Mouse (Mus musculus) liver, embryonic 13.5 days (tissue): ENCODE results near the gene Dkkl1. TPM values are rescaled to one million over a fixed set of nuclear protein-coding genes. Genes with fewer than 3 reads are reported as not detected.
"Not testable (repeated sequence)": the region's sequence is repeated elsewhere in the genome, so short reads cannot be mapped to it uniquely, and the experiment has no call there.

Source experiments
- ATAC-seq: fragments of 200-750 bp; cut with Nextera tagmentation; 2 replicates; pipeline ENCODE4 v1.8.0; 2017; ENCODE audit warnings: low read depth, mild to moderate bottlenecking, moderate number of reproducible peaks, moderate library complexity
- DNase-seq: peaks from one replicate; pipeline ENCODE4 v3.0.0; 2022
- H3K27ac ChIP-seq: fragments of 300-500 bp; sonication (generic); 2 replicates; pipeline ENCODE4 v1.5.1; 2015; ENCODE audit warnings: moderate library complexity, mild to moderate bottlenecking, inconsistent platforms
- H3K27me3 ChIP-seq: fragments of 300-500 bp; sonication (generic); 2 replicates; pipeline ENCODE4 v1.6.1; 2015; ENCODE audit warnings: mild to moderate bottlenecking, inconsistent platforms
- H3K36me3 ChIP-seq: fragments of 300-500 bp; sonication (generic); 2 replicates; pipeline ENCODE4 v1.6.1; 2015; ENCODE audit warnings: mild to moderate bottlenecking, inconsistent platforms
- H3K4me1 ChIP-seq: fragments of 300-500 bp; sonication (generic); replicated peaks from 2 replicates; pipeline ENCODE4 v1.6.1; 2015; ENCODE audit warnings: inconsistent platforms
- H3K4me2 ChIP-seq: fragments of 300-500 bp; sonication (generic); 2 replicates; pipeline ENCODE4 v1.6.1; 2015; ENCODE audit warnings: inconsistent platforms, mild to moderate bottlenecking, moderate library complexity
- H3K4me3 ChIP-seq: fragments of 300-500 bp; sonication (generic); replicated peaks from 2 replicates; pipeline ENCODE4 v1.5.1; 2015; ENCODE audit warnings: mild to moderate bottlenecking, inconsistent platforms
- H3K9ac ChIP-seq: fragments of 300-500 bp; sonication (generic); 2 replicates; pipeline ENCODE4 v1.6.1; 2015; ENCODE audit warnings: mild to moderate bottlenecking, inconsistent platforms
- H3K9me3 ChIP-seq: fragments of 300-500 bp; sonication (generic); replicated peaks from 2 replicates; pipeline ENCODE4 v1.6.1; 2016; ENCODE audit warnings: inconsistent platforms
- WGBS: fragments of 180-500 bp; shearing (Covaris S2); methylation state at CpG from one replicate; pipeline ENCODE4 v1.1.7; 2015; ENCODE audit not compliant: insufficient replicate concordance; 5-methylcytosine and 5-hydroxymethylcytosine counted together
- polyA plus RNA-seq: library from polyadenylated mRNA; unstranded; fragments of >200 nt; fragmentation: Nextera tagmentation; extraction: Ambion mirVana; gene quantifications from 2 replicates; pipeline ENCODE4 v1.2.1, GENCODE M21; 2015

Gene Dkkl1
- polyA plus RNA-seq, 1 experiment from 2014 or later = 2.8 TPM

DNA sequence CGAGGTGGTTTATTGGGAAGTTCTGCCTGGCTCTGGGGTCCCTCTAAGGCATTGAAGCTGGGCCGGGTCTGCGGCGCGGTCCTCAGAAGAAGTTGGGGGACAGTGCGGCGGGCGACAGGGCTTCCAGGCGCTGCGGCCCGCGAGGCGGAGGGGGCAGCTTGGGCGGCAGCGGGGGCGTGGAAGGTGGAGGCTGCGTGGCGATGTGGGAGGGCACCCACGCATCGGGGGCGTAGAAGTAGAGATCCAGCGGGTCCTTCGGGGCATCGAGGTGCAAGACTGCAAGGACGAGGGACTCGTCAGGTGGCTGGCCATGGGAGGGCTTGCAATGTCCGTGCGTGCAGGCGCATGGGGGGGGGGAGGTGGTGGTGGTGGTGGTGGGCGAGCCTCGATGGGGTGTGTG, 35.6 kb downstream of the Dkkl1 start:
- H3K4me3 ChIP-seq = no peak overlapping the region
- H3K36me3 ChIP-seq = no peaks in the 10 kb centered on the region
- no peak overlapping the region for H3K9ac ChIP-seq
- no peak for DNase-seq
- WGBS = 3% methylated on average over 28 of the region's 31 CpGs
- H3K27ac ChIP-seq = no peak overlapping the region
- no peak for ATAC-seq
- H3K9me3 ChIP-seq = 0 out of 2 replicates have a peak, but pooled peaks cover 8% of the 10 kb centered on the region
- H3K27me3 ChIP-seq = peaks cover 93% of the 10 kb centered on the region
- H3K4me1 ChIP-seq = peaks cover 8% of the 10 kb centered on the region
- no peak overlapping the region for H3K4me2 ChIP-seq

DNA sequence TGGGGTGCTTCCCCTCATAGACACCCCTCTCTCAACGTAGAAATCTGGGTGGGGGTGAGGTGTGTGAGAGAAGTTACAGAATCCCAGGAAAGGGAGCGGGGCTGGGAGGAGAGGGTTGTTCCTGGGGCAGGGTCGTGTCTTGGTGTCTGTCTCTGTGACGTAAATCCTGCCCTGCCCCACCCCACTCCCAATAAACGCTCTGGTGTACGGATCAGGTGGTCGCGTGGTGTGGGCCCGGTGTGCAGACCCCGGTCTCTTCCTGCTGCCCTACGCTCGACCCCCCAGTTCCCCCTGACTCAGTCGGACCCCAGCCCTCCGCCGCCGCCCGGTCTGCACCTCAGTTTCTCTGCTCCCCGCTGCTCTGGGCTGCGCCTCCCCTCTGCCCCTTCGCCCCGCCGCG, 36.0 kb downstream of the Dkkl1 start:
- no peak for ATAC-seq
- no peaks in the 10 kb centered on the region for H3K36me3 ChIP-seq
- no peak overlapping the region for H3K9ac ChIP-seq
- H3K4me1 ChIP-seq = peaks cover 5% of the 10 kb centered on the region; the same call in 1 of the 2 replicates
- H3K9me3 ChIP-seq = peaks cover 8% of the 10 kb centered on the region; the same call in 1 of the 2 replicates
- no peak overlapping the region for H3K4me2 ChIP-seq
- H3K27me3 ChIP-seq = peaks cover 93% of the 10 kb centered on the region
- H3K4me3 ChIP-seq = no peak overlapping the region
- 3% methylated on average over 23 of the region's 23 CpGs for WGBS
- DNase-seq = no peak
- H3K27ac ChIP-seq = no peak overlapping the region

DNA sequence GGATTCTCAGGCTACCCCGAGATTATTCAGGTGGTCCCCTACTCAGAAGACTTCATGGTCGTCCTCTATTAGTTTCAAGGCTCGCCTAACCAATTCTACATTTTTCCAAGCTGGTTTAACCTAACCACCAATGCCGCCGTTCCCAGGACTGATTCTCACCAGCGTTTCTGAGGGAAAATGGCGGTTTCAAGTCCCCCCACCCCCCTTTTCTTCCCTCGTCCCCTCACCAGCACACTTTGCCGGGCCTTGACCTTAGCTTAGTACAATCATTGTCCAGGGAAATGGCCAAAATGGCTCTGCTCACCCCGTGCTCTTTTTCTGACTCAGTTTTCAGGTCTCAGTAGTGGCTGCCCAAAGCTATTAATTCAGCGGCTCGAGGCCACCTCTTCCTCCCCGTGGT, 36.5 kb downstream of the Dkkl1 start:
- Histone ChIP-seq H3K4me2 (no peak overlapping the region), H3K27me3 (peaks cover 93% of the 10 kb centered on the region), H3K9me3 (peaks cover 8% of the 10 kb centered on the region; the same call in 1 of the 2 replicates), H3K27ac (no peak overlapping the region), H3K4me3 (no peak overlapping the region), H3K9ac (no peak overlapping the region), H3K4me1 (peaks cover 5% of the 10 kb centered on the region; the same call in 1 of the 2 replicates), H3K36me3 (no peaks in the 10 kb centered on the region)
- DNase-seq = no peak
- WGBS = 2% methylated on average over 13 of the region's 13 CpGs
- no peak for ATAC-seq

DNA sequence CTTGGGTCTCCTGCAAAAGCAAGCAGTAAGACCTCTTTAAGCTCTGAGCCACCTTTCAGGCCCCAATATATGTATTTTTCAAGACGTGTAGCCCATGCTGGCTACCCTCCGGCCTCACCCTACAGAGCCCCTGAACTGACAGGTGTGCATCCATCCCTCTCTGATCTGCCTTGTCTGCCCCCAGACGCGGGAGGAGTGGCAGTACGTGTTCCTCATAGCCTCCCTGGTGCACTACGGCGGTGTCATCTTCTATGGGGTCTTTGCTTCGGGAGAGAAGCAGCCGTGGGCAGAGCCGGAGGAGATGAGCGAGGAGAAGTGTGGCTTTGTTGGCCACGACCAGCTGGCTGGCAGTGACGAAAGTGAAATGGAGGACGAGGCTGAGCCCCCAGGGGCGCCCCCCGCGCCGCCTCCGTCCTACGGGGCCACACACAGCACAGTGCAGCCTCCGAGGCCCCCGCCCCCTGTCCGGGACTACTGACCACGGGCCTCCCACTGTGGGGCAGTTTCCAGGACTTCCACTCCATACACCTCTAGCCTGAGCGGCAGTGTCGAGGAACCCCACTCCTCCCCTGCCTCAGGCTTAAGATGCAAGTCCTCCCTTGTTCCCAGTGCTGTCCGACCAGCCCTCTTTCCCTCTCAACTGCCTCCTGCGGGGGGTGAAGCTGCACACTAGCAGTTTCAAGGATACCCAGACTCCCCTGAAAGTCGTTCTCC, 37.2 kb downstream of the Dkkl1 start:
- DNase-seq (no peak), ATAC-seq (no peak)
- Histone ChIP-seq H3K27me3 (peaks cover 93% of the 10 kb centered on the region), H3K4me1 (peaks cover 5% of the 10 kb centered on the region; the same call in 1 of the 2 replicates), H3K36me3 (no peaks in the 10 kb centered on the region), H3K4me2 (no peak overlapping the region), H3K9ac (no peak overlapping the region; the same call in 1 of the 2 replicates), H3K9me3 (peaks cover 14% of the 10 kb centered on the region), H3K4me3 (no peak overlapping the region), H3K27ac (no peak overlapping the region)
- WGBS = 5% methylated on average over 29 of the region's 29 CpGs

DNA sequence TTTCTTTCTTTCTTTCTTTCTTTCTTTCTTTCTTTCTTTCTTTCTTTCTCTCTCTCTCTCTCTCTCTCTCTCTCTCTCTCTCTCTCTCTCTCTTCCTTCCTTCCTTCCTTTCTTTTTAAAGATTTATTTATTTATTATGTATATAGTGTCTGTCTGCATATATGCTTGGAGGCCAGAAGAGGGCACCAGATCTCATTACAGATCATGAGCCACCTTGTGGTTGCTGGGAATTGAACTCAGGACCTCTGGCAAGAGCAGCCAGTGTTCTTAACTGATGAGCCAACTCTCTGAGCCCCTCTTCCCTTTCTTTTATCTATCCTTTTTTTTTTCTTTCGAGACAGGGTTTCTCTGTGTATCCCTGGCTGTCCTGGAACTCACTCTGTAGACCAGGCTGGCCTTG, 38.2 kb downstream of the Dkkl1 start:
- H3K4me3 ChIP-seq, H3K4me1 ChIP-seq, H3K9ac ChIP-seq, H3K4me2 ChIP-seq, DNase-seq, ATAC-seq, H3K36me3 ChIP-seq, H3K27ac ChIP-seq: not testable (repeated sequence)
- H3K9me3 ChIP-seq = peaks cover 23% of the 10 kb centered on the region
- H3K27me3 ChIP-seq = peaks cover 93% of the 10 kb centered on the region
- 25% methylated on average over 1 of the region's 1 CpGs for WGBS

DNA sequence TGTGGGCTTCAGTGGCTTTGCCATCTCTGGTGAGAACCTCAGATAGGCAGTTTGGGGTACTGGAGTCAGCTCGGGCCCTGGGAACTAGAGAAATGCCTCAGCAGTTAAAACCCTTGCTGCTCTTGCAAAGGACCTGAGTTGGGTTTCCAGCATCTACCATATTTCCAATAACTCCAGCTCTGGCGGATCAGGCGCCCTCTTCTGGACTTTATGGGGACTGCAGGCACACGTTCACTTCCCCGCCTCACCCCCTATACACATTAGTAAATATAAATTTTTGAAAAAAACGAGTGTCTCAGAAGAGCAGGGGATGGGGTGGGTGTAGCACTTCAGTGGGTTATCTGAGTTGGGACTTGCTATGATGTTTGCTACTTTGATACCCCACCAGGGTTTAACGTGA, 39.0 kb downstream of the Dkkl1 start:
- H3K9ac ChIP-seq = no peak overlapping the region
- peaks cover 5% of the 10 kb centered on the region; the same call in 1 of the 2 replicates for H3K4me1 ChIP-seq
- H3K27ac ChIP-seq = no peak overlapping the region
- peaks cover 93% of the 10 kb centered on the region for H3K27me3 ChIP-seq
- H3K4me2 ChIP-seq = no peak overlapping the region
- H3K4me3 ChIP-seq = no peak overlapping the region
- DNase-seq (peak; percentile 32), ATAC-seq (no peak)
- no peaks in the 10 kb centered on the region for H3K36me3 ChIP-seq
- H3K9me3 ChIP-seq = peaks cover 27% of the 10 kb centered on the region
- WGBS = 48% methylated on average over 7 of the region's 7 CpGs

DNA sequence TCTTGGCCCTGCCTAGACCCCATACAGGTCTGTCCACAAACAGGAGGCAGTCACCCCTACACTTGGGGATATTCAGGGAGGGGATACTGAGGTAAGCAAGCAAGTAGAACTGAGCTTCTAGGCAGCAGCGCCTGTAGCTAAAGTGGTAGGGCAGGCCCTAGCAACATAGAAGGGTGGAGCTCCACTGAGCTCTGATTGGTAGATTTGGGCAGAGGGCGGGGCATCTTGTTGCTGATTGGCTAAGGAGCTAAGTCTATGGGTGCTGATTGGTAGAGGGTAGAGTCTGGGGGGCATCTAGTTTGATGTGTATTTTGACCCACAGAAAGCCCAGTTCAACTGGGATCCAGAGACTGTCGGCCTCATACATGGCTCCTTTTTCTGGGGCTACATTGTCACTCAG, 42.5 kb downstream of the Dkkl1 start:
- DNase-seq (no peak), ATAC-seq (no peak)
- H3K27ac ChIP-seq = no peak overlapping the region
- no peak overlapping the region for H3K9ac ChIP-seq
- H3K36me3 ChIP-seq = no peaks in the 10 kb centered on the region
- H3K4me2 ChIP-seq = no peak overlapping the region
- H3K9me3 ChIP-seq = peaks cover 27% of the 10 kb centered on the region
- no peak overlapping the region for H3K4me3 ChIP-seq
- H3K27me3 ChIP-seq = peaks cover 93% of the 10 kb centered on the region
- 71% methylated on average over 3 of the region's 3 CpGs for WGBS
- H3K4me1 ChIP-seq = no peaks in the 10 kb centered on the region

DNA sequence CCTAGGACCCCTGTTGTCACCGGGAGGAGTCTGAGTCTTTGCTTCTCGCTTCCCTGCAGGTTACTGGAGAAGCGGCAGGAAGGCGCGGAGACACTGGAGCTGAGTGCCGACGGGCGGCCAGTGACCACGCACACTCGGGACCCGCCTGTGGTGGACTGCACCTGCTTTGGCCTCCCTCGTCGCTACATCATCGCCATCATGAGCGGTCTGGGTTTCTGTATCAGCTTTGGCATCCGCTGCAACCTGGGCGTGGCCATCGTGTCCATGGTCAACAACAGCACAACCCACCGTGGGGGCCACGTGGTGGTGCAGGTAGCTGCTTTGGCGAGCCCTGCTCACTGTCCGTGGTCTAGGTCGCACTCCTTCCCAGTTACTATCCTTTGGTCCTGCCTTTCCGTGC, 43.3 kb downstream of the Dkkl1 start:
- Histone ChIP-seq H3K4me1 (peaks cover 6% of the 10 kb centered on the region), H3K9me3 (peaks cover 27% of the 10 kb centered on the region), H3K27me3 (peaks cover 94% of the 10 kb centered on the region), H3K9ac (no peak overlapping the region), H3K36me3 (no peaks in the 10 kb centered on the region), H3K4me2 (no peak overlapping the region), H3K4me3 (no peak overlapping the region), H3K27ac (no peak overlapping the region)
- DNase-seq (no peak), ATAC-seq (no peak)
- 7% methylated on average over 24 of the region's 24 CpGs for WGBS

DNA sequence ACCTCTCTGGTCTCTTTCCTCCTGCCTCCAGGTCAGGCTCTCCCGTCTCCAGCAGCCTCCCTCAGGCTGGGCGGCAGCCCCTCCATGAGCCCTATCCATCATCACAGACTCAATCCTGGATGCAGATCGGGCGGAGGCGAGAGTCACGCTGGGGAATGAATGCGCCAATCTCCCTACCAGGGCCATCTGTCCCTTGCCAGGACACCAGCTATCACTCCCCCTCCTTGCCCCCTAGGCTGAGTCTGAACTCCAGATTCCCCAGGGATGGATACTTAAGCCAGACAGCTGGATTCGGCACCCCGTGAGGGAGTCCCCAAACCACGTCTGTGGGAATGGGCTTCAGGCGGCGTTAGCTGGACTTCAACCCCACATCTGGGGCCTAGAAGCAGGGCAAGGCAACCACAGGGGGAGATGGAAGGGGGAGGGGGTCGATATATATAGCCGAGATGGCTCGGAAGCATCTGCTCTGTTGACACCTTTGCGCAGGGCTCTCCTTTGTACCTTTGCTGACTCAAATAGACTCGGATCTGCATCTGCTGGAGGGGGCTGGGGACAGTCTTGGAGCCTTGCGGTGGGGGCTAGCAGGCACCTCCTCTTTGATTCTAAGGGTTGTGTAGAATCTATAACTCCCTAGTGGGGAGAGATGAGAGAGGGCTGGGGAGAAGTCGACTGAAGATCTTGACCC, 44.0 kb downstream of the Dkkl1 start:
- DNase-seq = no peak
- Histone ChIP-seq H3K4me2 (no peak overlapping the region), H3K4me3 (no peak overlapping the region), H3K27ac (no peak overlapping the region), H3K9me3 (peaks cover 25% of the 10 kb centered on the region), H3K9ac (no peak overlapping the region), H3K36me3 (no peaks in the 10 kb centered on the region), H3K4me1 (peaks cover 8% of the 10 kb centered on the region), H3K27me3 (peaks cover 97% of the 10 kb centered on the region)
- WGBS = 6% methylated on average over 19 of the region's 19 CpGs
- ATAC-seq = no peak

DNA sequence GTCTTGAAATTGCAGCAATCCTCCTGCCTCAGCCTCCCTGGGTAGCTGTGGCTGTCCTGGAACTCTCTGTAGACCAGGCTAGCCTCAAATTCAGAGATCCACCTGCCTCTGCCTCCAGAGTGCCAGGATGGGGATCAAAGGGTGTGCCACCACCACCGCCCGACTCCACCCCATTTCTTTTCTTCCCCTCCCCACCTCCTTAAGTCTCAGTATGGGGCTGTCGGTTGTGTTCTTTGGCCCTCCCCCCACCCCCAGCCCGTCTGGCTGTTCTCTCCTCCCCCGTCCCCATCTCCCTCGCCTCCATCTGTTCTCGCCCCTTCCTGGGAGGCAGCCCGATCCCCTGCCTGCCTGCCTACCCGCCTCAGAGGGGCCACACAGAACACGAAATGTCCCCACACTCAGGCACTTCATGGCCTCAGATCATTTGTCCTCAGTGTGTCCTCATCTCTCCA, 45.0 kb downstream of the Dkkl1 start:
- Histone ChIP-seq H3K36me3 (no peaks in the 10 kb centered on the region), H3K4me2 (no peak overlapping the region), H3K4me3 (no peak overlapping the region), H3K27me3 (peaks cover 97% of the 10 kb centered on the region), H3K27ac (no peak overlapping the region), H3K9ac (no peak overlapping the region), H3K4me1 (peaks cover 16% of the 10 kb centered on the region), H3K9me3 (peaks cover 19% of the 10 kb centered on the region)
- 16% methylated on average over 10 of the region's 10 CpGs for WGBS
- ATAC-seq (no peak), DNase-seq (no peak)

DNA sequence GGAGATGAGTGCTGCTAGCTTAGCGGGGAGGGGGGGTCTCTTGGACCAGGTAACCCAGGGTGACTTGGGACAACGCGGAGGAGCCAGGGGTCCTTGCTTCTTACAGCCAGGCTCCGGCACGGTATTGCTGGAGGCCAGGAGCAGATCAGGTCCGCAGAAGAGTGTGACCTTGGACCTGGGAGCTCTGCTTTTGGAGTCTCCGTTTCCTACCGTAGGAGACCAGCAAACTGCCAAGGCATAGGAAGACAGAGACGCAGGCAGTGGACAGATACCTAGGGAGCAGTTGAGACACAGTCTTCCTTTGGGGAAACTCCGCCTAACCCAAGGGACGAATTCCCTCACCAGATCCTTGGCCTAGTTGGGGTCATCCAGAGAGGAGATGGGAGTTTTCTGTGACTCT, 46.2 kb downstream of the Dkkl1 start:
- Histone ChIP-seq H3K9me3 (peaks cover 19% of the 10 kb centered on the region), H3K4me2 (no peak overlapping the region), H3K9ac (no peak overlapping the region), H3K27ac (no peak overlapping the region), H3K4me1 (peaks cover 20% of the 10 kb centered on the region), H3K4me3 (no peak overlapping the region), H3K36me3 (peaks cover 2% of the 10 kb centered on the region; the same call in 1 of the 2 replicates), H3K27me3 (peaks cover 85% of the 10 kb centered on the region)
- WGBS = 40% methylated on average over 11 of the region's 11 CpGs
- ATAC-seq (no peak), DNase-seq (no peak)
